Mouse (Mus musculus) spleen, postnatal 10 days (tissue): Measurements from ENCODE around the gene Unc13b.

Source experiments
- DNase-seq, 2 experiments: peaks; one replicate each; pipeline ENCODE4 v3.0.0; 2021 to 2022; ENCODE audit warnings: low spot score in 2 of 2

The Unc13b gene

DNA sequence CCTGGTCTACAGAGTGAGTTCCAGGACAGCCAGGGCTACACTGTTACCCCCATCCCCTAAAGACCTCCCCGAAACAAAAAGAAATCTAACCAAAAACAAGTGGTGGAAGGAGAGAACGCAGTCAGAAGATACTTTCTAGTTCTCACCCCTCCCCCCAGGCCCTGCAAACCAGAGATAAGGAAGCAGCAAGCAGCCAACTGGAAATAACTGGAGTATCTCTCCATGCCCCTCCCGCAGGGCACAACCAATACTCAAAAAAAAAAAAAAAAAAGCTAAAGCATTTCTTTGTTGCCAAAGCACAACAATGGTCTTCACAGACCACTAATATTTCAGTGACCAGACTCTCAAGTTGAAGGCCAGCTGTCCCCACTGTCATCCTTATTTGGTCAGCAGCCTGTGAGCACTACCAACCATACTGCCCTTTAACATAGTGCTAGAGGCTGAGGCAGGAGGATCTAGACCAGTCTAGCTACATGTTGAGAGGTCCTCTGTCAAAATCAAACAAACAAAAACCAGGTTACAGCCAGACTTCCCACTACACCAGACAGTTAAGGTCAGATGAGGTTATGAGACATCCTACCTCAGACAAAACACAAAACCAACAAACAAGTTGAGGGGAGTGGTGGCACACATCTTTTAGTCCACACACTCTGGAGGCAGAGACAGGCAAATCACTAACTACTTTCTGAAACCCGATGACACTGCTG lies 20.7 kb upstream of the Unc13b start:
- peak; percentile 71 to 93 for DNase-seq

GRCm38 (mm10) chr4:43038567-43039495 lies 19.9 kb upstream of the Unc13b start:
- DNase-seq, result peak; percentile 69 to 70

- DNase-seq, result peak in 1 of 2 experiments; percentile 57
Measured at GRCm38 (mm10) chr4:43039609-43040008, 19.1 kb upstream of the Unc13b start.

GRCm38 (mm10) chr4:43040114-43040572 lies 18.6 kb upstream of the Unc13b start:
- DNase-seq, result peak; percentile 90 to 99

- DNase-seq, result no peak
Measured at GRCm38 (mm10) chr4:43040881-43041547, 17.7 kb upstream of the Unc13b start.

GRCm38 (mm10) chr4:43043644-43044357 lies 15.0 kb upstream of the Unc13b start:
- DNase-seq, result peak; percentile 35 to 80

DNA sequence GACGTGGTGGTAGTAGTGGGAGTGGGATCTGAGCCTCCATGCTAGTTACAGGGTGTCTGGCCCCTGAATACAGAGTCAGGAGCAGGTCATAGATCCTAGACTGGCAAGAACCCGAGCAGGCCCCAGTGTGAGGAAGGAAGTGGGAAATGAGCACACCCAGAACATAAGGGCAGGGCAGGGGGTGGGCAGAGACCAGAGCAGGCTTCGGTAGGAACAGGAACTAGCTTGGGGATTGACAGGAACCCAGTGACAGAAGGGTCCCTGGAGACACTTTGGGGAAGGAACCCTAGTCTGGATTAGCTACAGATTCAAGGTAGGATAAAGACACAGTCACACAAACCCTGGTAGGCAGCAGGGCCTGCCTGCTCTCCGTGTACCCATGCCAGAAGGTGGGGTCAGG lies 14.1 kb upstream of the Unc13b start:
- no peak for DNase-seq

GRCm38 (mm10) chr4:43045285-43045658 lies 13.5 kb upstream of the Unc13b start:
- no peak for DNase-seq

DNA sequence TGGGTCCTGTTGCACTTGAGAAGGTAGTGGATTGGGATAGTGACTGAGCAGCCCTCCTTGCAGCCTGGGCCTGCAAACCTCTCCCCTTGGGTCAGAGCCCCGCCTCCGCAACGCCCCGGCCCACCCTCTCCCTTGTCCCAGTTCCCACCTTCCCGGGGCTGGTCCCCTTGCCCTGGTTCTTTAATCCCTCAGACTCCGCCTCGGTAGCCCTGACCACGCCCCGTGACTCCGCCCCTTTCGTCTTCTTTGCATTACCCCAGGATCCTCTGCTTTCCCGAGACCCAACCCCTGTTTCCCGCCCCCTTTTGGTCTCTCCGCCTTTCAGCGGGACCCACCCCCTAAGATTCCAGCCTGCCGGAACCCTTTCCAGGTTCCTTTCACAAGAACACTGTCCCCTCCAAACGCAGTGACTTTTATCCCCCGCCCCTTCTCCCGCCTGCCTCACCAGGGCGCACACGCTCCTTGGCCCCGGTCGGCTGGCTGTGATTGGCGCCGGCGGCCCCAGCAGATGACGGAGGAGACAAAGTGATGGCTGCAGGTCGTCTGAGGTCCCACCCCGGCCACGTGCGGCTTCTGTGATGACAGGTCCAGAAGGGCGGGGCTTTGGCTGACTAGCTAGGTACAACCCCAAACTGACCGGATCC lies 13.0 kb upstream of the Unc13b start, which contains the start of gene Fam214b:
Fam214b (minus strand) TSS at position 562 of the 644 bp plus-strand sequence.
- peak; percentile 85 to 95 for DNase-seq

GRCm38 (mm10) chr4:43046607-43047006 lies 12.1 kb upstream of the Unc13b start:
- no peak for DNase-seq

- peak in 1 of 2 experiments; percentile 73 for DNase-seq
Measured at GRCm38 (mm10) chr4:43047231-43047630, 11.5 kb upstream of the Unc13b start.

DNA sequence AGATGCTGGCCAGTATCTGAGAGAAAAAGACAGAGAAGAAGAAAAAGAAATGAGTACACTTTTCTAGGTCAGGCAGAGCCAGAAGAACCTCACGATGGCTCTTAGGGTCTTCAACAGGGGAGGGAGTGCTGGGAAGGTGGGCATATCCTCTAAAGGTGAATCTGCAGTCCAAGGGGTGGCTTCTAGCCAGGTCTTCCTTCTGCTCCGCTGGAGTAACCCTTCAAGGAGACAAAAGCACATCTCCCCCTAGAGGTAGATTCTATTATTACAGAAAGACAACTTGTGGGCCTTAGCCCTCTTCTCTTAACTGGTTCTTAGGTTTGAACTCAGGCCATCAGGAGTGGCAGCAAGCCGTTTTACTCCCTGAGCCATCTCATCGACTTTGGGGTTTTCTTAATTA lies 6.1 kb upstream of the Unc13b start:
- DNase-seq, result no peak

DNA sequence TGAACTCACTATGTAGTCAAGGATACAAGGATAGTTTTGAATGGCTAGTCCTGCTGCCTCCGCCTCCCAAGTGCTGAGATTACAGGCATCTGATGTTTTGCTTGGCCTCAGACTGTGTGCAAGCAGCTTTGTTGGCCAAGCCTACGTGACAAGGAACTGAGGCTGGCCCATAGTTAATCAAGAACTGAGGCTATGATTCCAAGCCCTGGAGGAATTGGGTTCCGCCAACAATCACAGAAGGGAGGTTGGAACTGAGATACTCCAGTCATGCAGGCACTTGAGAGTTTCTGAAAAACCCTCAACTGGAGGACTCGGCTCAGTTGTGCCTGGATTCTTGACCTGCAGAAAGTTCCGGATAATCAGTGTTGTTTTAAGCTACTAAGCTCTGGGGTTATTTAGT lies 1.1 kb upstream of the Unc13b start:
- DNase-seq, result no peak

GRCm38 (mm10) chr4:43058392-43058752 lies 381 bp upstream of the Unc13b start:
- no peak for DNase-seq

DNA sequence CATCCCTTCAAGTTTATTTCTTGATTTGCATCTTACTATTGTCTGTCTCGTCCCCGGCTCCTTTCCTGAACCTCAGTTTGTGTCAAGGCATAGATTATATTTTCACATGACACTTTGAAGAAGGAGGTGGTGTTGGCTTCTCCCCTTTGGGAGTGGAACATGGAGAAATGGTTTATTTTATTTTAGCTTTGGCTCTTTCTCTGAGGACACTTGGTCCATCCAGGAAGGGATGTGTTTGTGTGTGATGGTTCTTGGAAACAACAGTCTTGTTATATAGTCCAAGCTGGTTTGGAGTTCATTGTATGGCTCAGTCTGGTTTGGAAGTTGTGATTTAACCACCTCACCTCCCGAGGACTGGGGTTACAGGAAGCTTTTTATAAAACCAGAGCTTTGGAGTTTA lies 944 bp downstream of the Unc13b start:
- no peak for DNase-seq

- DNase-seq, result no peak
Measured at GRCm38 (mm10) chr4:43060286-43060685, 1.5 kb downstream of the Unc13b start.

GRCm38 (mm10) chr4:43065471-43065870 lies 6.7 kb downstream of the Unc13b start:
- DNase-seq, result no peak

DNA sequence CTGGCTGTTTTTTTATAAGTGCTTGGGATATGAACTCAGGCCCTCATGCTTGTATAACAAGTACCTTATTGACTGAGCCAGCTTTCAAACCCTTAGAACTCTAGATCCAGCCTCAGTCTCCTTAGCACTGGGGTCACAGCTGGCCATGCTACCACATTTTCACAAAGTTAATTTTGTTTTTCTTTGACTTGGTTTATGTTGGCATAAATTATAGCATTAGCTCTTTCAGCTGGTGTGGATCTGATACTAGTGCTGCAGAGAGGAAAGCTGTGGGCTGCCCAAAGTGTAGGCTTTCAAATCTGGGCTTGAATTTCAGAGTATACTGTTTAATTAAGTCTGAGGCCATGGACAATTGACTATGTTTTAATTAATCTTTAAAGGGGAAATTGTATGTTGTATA lies 16.2 kb downstream of the Unc13b start:
- DNase-seq, result no peak

DNA sequence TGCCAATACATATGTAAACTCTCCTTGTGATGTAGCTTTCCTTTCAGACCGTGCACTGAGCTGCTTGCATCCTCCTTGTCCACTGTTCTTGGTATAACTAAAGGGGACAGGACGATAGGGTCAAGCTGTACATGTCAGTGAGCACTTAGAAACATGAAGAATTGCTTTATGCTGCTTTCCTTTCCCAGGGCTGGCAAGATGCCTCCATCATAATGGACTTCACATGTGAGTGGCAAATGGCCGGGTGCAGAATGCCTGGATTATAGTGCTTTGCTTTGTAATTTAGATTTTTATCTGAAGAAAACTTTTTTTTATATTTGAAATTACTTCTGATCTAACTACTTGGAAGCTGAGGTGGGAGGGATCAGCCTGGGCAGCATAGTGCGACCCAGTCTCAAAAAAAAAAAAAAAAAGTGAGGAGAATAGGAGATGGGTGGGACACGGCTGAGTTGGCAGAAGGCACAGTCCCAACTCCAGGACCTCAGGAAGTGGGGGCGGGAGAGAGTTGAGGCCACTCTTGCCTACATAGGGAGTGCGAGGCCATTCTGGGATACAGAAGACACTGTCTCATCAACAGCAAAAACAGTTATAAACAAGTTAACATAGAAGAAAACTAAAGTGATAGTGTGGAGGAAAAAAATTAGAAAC lies 19.4 kb downstream of the Unc13b start:
- no peak for DNase-seq

DNA sequence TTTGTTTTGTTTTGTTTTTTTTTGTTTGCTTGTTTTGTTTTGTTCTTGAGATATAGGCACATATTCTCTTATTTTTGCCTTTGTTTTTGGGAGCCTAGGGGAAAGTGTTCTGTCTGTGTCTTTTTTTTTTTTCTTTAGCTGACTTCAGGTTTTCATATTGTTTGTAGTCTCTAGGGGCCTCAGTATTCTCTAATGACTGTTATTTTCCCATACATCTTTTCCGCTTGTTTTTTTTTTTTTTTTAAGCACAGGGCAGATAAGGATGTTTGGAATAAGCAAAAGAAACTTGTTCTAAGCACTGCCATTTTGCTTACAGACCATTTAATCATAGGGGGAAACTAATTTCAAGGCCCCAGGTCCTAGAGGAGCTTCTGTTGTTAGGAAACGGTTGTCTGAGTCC lies 23.7 kb downstream of the Unc13b start:
- DNase-seq, result no peak

GRCm38 (mm10) chr4:43089950-43090349 lies 31.2 kb downstream of the Unc13b start:
- DNase-seq, result no peak
